Mouse (Mus musculus): Measurements from ENCODE around the gene Abcb5.

Abcb5 gene

GRCm38 (mm10) chr12:118847861-118848495 is 118.2 kb downstream of the Abcb5 start:
- no peak for DNase-seq (ENCODE audit: low spot score)

GRCm38 (mm10) chr12:118847381-118847780 is 118.8 kb downstream of the Abcb5 start:
- no peak for DNase-seq (ENCODE audit: low spot score)

- DNase-seq (ENCODE audit: low spot score), result no peak
Observed at GRCm38 (mm10) chr12:118846649-118847321, 119.4 kb downstream of the Abcb5 start.

GRCm38 (mm10) chr12:118846221-118846620 is 120.0 kb downstream of the Abcb5 start, which contains the start of gene Sp8:
Gene Sp8 (plus strand): TSS chr12:118846329.
- no peak for DNase-seq (ENCODE audit: low spot score)

GRCm38 (mm10) chr12:118845351-118845750 is 120.9 kb downstream of the Abcb5 start:
- DNase-seq (ENCODE audit: low spot score), result no peak

GRCm38 (mm10) chr12:118844841-118845240 is 121.4 kb downstream of the Abcb5 start:
- DNase-seq (ENCODE audit: low spot score), result no peak

- no peak for DNase-seq (ENCODE audit: low spot score)
Observed at GRCm38 (mm10) chr12:118844111-118844510, 122.1 kb downstream of the Abcb5 start.

GRCm38 (mm10) chr12:118842671-118843411 is 123.4 kb downstream of the Abcb5 start:
- no peak for DNase-seq (ENCODE audit: low spot score)

GRCm38 (mm10) chr12:118841971-118842550 is 124.2 kb downstream of the Abcb5 start:
- no peak for DNase-seq (ENCODE audit: low spot score)

- no peak for DNase-seq (ENCODE audit: low spot score)
Observed at GRCm38 (mm10) chr12:118841381-118841922, 124.8 kb downstream of the Abcb5 start.

- no peak for DNase-seq (ENCODE audit: low spot score)
Observed at GRCm38 (mm10) chr12:118840861-118841260, 125.4 kb downstream of the Abcb5 start.

- no peak for DNase-seq (ENCODE audit: low spot score)
Observed at GRCm38 (mm10) chr12:118840301-118840700, 125.9 kb downstream of the Abcb5 start.

GRCm38 (mm10) chr12:118839398-118839797 is 126.8 kb downstream of the Abcb5 start:
- DNase-seq (ENCODE audit: low spot score), result no peak

- DNase-seq (ENCODE audit: low spot score), result no peak
Observed at GRCm38 (mm10) chr12:118838260-118838659, 128.0 kb downstream of the Abcb5 start.

- DNase-seq (ENCODE audit: low spot score), result no peak
Observed at GRCm38 (mm10) chr12:118837361-118837760, 128.9 kb downstream of the Abcb5 start.

- no peak for DNase-seq (ENCODE audit: low spot score)
Observed at GRCm38 (mm10) chr12:118836411-118837341, 129.5 kb downstream of the Abcb5 start.

- DNase-seq (ENCODE audit: low spot score), result no peak
Observed at GRCm38 (mm10) chr12:118829881-118830280, 136.3 kb downstream of the Abcb5 start.
